ENCODE assay signal across 12 mouse cellular contexts in genomic region chr17:71004186-71004960, GRCm38 (mm10). TPM values are rescaled to one million over a fixed set of nuclear protein-coding genes. Genes with fewer than 3 reads are reported as not detected.
A peak's percentile ranks its signal among the peaks of the same experiment; 100 is the strongest.
DNase-seq lines count a peak whose midpoint lies in the region; ATAC-seq and TF ChIP-seq lines count a peak whose summit lies in the region.
"Had no signal": no experiment of that assay in that cellular context is flagged by ENCODE, and none has a peak within 500 bp of the region (broad histone marks: within the 10 kb centered on the region; RNA-seq: fewer than 3 reads in every experiment).

No protein-coding gene starts in this region.

- no peak for ATAC-seq in heart, embryonic 14.5 days (ENCODE audit: insufficient number of reproducible peaks, insufficient read depth, low FRiP score, low read depth)
- no peak for ATAC-seq in heart, embryonic 11.5 days (replicated peaks; ENCODE audit: insufficient number of reproducible peaks, low FRiP score, low TSS enrichment)
- ATAC-seq in megakaryocyte progenitor cell, adult 5-6 weeks (replicated peaks; ENCODE audit: poor library complexity): peak; percentile 62

- WGBS in heart, embryonic 14.5 days: 90% methylated on average over 10 of the region's 10 CpGs
- WGBS in heart, embryonic 11.5 days (ENCODE audit: insufficient replicate concordance): 89% methylated on average over 10 of the region's 10 CpGs
- WGBS in liver, adult 2 months: 89% methylated on average over 10 of the region's 10 CpGs

- no peaks in the 10 kb centered on the region for H3K27me3 ChIP-seq in heart, embryonic 14.5 days (ENCODE audit: control insufficient read depth, insufficient read depth, low read length)
- H3K27me3 ChIP-seq in heart, embryonic 11.5 days (ENCODE audit: control insufficient read depth, insufficient read depth, low read length): no peaks in the 10 kb centered on the region
- no peaks in the 10 kb centered on the region for H3K27me3 ChIP-seq in liver, adult 2 months (ENCODE audit: control insufficient read depth, insufficient read depth, low read length)
- H3K27me3 ChIP-seq: limb, embryonic 12.5 days had no signal

- DNase-seq in R1 (ENCODE audit: low read depth, low spot score): peak; percentile 42
- peak; percentile 73 for DNase-seq in liver, adult 2 months (ENCODE audit: extremely low read depth, low read depth, low spot score)
- no peak for DNase-seq in spleen, adult 18-20 months
- no peak for DNase-seq in kidney, postnatal 36 days
- no peak for DNase-seq in cerebellum, adult 9-10 months
- DNase-seq: adrenal gland, postnatal 14 days; cerebellum, adult 2 months; right cerebral cortex, postnatal 25 days had no signal

- H3K36me3 ChIP-seq in heart, embryonic 14.5 days (ENCODE audit: control insufficient read depth, insufficient read depth, low read length): 0 out of 2 replicates have a peak, but pooled peaks cover 3% of the 10 kb centered on the region
- no peaks in the 10 kb centered on the region for H3K36me3 ChIP-seq in heart, embryonic 11.5 days (ENCODE audit: control insufficient read depth, insufficient read depth, low read length)
- no peaks in the 10 kb centered on the region for H3K36me3 ChIP-seq in liver, adult 2 months (ENCODE audit: control insufficient read depth, insufficient read depth, low read length)
- H3K36me3 ChIP-seq: limb, embryonic 12.5 days had no signal

- peak overlapping the region; percentile 99; the same call in 1 of the 2 replicates for H3K9ac ChIP-seq in heart, embryonic 14.5 days (ENCODE audit: low read length)
- no peak overlapping the region for H3K9ac ChIP-seq in heart, embryonic 11.5 days (ENCODE audit: low read depth, low read length)
- no peak overlapping the region for H3K9ac ChIP-seq in liver, adult 2 months (ENCODE audit: low read depth, low read length)
- H3K9ac ChIP-seq: limb, embryonic 12.5 days had no signal

- no peak for TF ChIP-seq POLR2A in liver, adult 2 months (IDR thresholded peaks at IDR 0.05; ENCODE audit: extremely low read depth, insufficient read depth, low read length)

- H3K27ac ChIP-seq in heart, embryonic 14.5 days (replicated peaks in 1 of 2; ENCODE audit: control insufficient read depth in 1 of 2, insufficient read depth in 1 of 2, low read depth in 2 of 2, low read length in 2 of 2): peak overlapping the region; percentile 49 to 100; a peak in 2 of 4 replicates
- H3K27ac ChIP-seq in heart, embryonic 11.5 days (ENCODE audit: low read depth, low read length): no peak overlapping the region
- no peak overlapping the region for H3K27ac ChIP-seq in liver, adult 2 months (replicated peaks; ENCODE audit: insufficient read depth, low read depth, low read length)
- H3K27ac ChIP-seq: limb, embryonic 12.5 days had no signal

- peaks cover 7% of the 10 kb centered on the region; the same call in 1 of the 2 replicates for H3K79me2 ChIP-seq in liver, adult 2 months (ENCODE audit: control insufficient read depth, insufficient read depth, low read length)

- no peak overlapping the region for H3K4me3 ChIP-seq in heart, embryonic 14.5 days (ENCODE audit: control insufficient read depth in 1 of 2, insufficient read depth in 1 of 2, low read depth in 1 of 2, low read length in 2 of 2)
- H3K4me3 ChIP-seq in heart, embryonic 11.5 days (ENCODE audit: low read depth, low read length): no peak overlapping the region
- H3K4me3 ChIP-seq in liver, adult 2 months (ENCODE audit: insufficient read depth, low read depth, low read length): no peak overlapping the region
- H3K4me3 ChIP-seq: limb, embryonic 12.5 days had no signal

- no peaks in the 10 kb centered on the region for H3K9me3 ChIP-seq in heart, embryonic 14.5 days (ENCODE audit: control insufficient read depth, low read length)
- no peaks in the 10 kb centered on the region; the same call in 1 of the 2 replicates for H3K9me3 ChIP-seq in heart, embryonic 11.5 days (replicated peaks; ENCODE audit: control insufficient read depth, low read length)
- H3K9me3 ChIP-seq: limb, embryonic 12.5 days had no signal

- TF ChIP-seq CTCF in liver, adult 2 months (IDR thresholded peaks at IDR 0.05; ENCODE audit: low read depth, low read length): no peak

- H3K4me1 ChIP-seq in heart, embryonic 14.5 days (ENCODE audit: control insufficient read depth in 2 of 2, insufficient read depth in 2 of 2, low read length in 2 of 2): peaks cover 9 to 21% of the 10 kb centered on the region in 2 experiments
- peaks cover 18% of the 10 kb centered on the region for H3K4me1 ChIP-seq in heart, embryonic 11.5 days (ENCODE audit: control insufficient read depth, insufficient read depth, low read length)
- H3K4me1 ChIP-seq in liver, adult 2 months (ENCODE audit: control insufficient read depth, insufficient read depth, low read length): peaks cover 9% of the 10 kb centered on the region

- no peak overlapping the region for H3K4me2 ChIP-seq in heart, embryonic 14.5 days (ENCODE audit: low read length)
- H3K4me2 ChIP-seq in heart, embryonic 11.5 days: no peak overlapping the region
- H3K4me2 ChIP-seq: limb, embryonic 12.5 days had no signal

RNA-seq across cellular contexts. Expression of gene Myl12a, which starts 1.7 kb away (rescaled TPM):
- 746 and 761 TPM in 2 replicates for polyA plus RNA-seq in heart, embryonic 14.5 days (2014; fragmentation: Nextera tagmentation; extraction: Ambion mirVana)
- polyA plus RNA-seq in heart, embryonic 11.5 days (2014; fragmentation: Nextera tagmentation; extraction: Ambion mirVana): 878 and 906 TPM in 2 replicates
- total RNA-seq in liver, adult 2 months (2014; rRNA removed): 49.7 and 65.4 TPM in 2 replicates
- 34.2 and 37.4 TPM in 2 replicates for polyA plus RNA-seq in liver, adult 2 months (2012; rRNA removed)
- total RNA-seq in megakaryocyte progenitor cell, adult 5-6 weeks (2015): 307 and 338 TPM in 2 replicates
- total RNA-seq in megakaryocyte progenitor cell, adult 5-6 weeks (2017): 150 and 188 TPM in 2 replicates

RNA-seq across cellular contexts. Expression of gene Myom1, which starts 1.9 kb away (rescaled TPM):
- polyA plus RNA-seq in heart, embryonic 14.5 days (2014; fragmentation: Nextera tagmentation; extraction: Ambion mirVana): 273 and 300 TPM in 2 replicates
- polyA plus RNA-seq in heart, embryonic 11.5 days (2014; fragmentation: Nextera tagmentation; extraction: Ambion mirVana): 208 and 237 TPM in 2 replicates
- 1.5 and 3.2 TPM in 2 replicates for total RNA-seq in liver, adult 2 months (2014; rRNA removed)
- polyA plus RNA-seq in liver, adult 2 months (2012; rRNA removed): 0.06 and 0.34 TPM in 2 replicates
- total RNA-seq in megakaryocyte progenitor cell, adult 5-6 weeks (2015): 0.20 and 0.30 TPM in 2 replicates
- 0.33 and 0.34 TPM in 2 replicates for total RNA-seq in megakaryocyte progenitor cell, adult 5-6 weeks (2017)

Comparison
In these comparisons a context has a peak if more than half of its experiments do, and no peak if none do; other contexts are left out.
1. H3K27ac ChIP-seq: peak in heart, embryonic 14.5 days (2 of 2); none in heart, embryonic 11.5 days (single experiment) and liver, adult 2 months (single experiment).
2. DNase-seq: peak in R1 (single experiment) and liver, adult 2 months (single experiment); none in spleen, adult 18-20 months (0 of 2), kidney, postnatal 36 days (0 of 2) and cerebellum, adult 9-10 months (single experiment).
3. RNA of gene Myl12a, which starts 1.7 kb away (polyA plus RNA-seq): 878 to 906 TPM in heart, embryonic 11.5 days and 746 to 761 TPM in heart, embryonic 14.5 days; 34.2 to 37.4 TPM in liver, adult 2 months; every median in the first group is over 10 times any median in the second.
4. RNA of gene Myom1, which starts 1.9 kb away (polyA plus RNA-seq): 273 to 300 TPM in heart, embryonic 14.5 days and 208 to 237 TPM in heart, embryonic 11.5 days; 0.06 to 0.34 TPM in liver, adult 2 months; every median in the first group is over 100 times any median in the second.